Mouse (Mus musculus) ES-Bruce4 (cell line): Measurements from ENCODE around the gene Mlycd. TPM values are rescaled to one million over a fixed set of nuclear protein-coding genes. Genes with fewer than 3 reads are reported as not detected.

Source experiments
- H3K27ac ChIP-seq: 2 replicates; pipeline ENCODE4 v1.5.1; 2012; ENCODE audit warnings: low read length, inconsistent platforms; ENCODE audit not compliant: insufficient read depth
- H3K27me3 ChIP-seq: 2 replicates; pipeline ENCODE4 v1.6.1; 2012; ENCODE audit warnings: mild to moderate bottlenecking, low read length, inconsistent platforms; ENCODE audit not compliant: control insufficient read depth, poor library complexity, insufficient read depth, severe bottlenecking
- H3K36me3 ChIP-seq: 2 replicates; pipeline ENCODE4 v1.6.1; 2012; ENCODE audit warnings: inconsistent platforms, mild to moderate bottlenecking, low read length, moderate library complexity; ENCODE audit not compliant: control insufficient read depth, poor library complexity, insufficient read depth, severe bottlenecking
- H3K4me1 ChIP-seq: one replicate; pipeline ENCODE4 v1.8.1; 2011; ENCODE audit warnings: low read length; ENCODE audit not compliant: control insufficient read depth, insufficient read depth
- H3K4me3 ChIP-seq: 2 replicates; pipeline ENCODE4 v1.5.1; 2011; ENCODE audit warnings: low read depth, mild to moderate bottlenecking, low read length
- H3K9ac ChIP-seq: 2 replicates; pipeline ENCODE4 v1.6.1; 2012; ENCODE audit warnings: low read depth, mild to moderate bottlenecking, inconsistent platforms; ENCODE audit not compliant: poor library complexity, severe bottlenecking
- H3K9me3 ChIP-seq: replicated peaks from 2 replicates; pipeline ENCODE4 v1.6.1; 2012; ENCODE audit warnings: mild to moderate bottlenecking, low read length, inconsistent platforms; ENCODE audit not compliant: control insufficient read depth, poor library complexity, insufficient read depth, severe bottlenecking
- CTCF ChIP-seq: IDR thresholded peaks from one replicate; pipeline ENCODE4 v1.8.1; 2011; ENCODE audit warnings: low read depth, low read length
- EP300 ChIP-seq: IDR thresholded peaks from 2 replicates; pipeline ENCODE4 v1.6.1; 2011; ENCODE audit warnings: low read depth, low read length; ENCODE audit not compliant: insufficient read depth
- POLR2A ChIP-seq: IDR thresholded peaks from one replicate; pipeline ENCODE4 v1.8.1; 2011; ENCODE audit warnings: low read length; ENCODE audit not compliant: insufficient read depth
- polyA plus RNA-seq: library from polyadenylated mRNA; stranded (reverse); fragments of >200 nt; gene quantifications from 2 replicates; pipeline ENCODE4 v1.2.4, GENCODE M21; 2011; ENCODE audit warnings: low read depth; ENCODE audit not compliant: missing spikeins, insufficient read depth, insufficient read length

The Mlycd gene
- polyA plus RNA-seq, 1 experiment: 7.4 TPM

DNA sequence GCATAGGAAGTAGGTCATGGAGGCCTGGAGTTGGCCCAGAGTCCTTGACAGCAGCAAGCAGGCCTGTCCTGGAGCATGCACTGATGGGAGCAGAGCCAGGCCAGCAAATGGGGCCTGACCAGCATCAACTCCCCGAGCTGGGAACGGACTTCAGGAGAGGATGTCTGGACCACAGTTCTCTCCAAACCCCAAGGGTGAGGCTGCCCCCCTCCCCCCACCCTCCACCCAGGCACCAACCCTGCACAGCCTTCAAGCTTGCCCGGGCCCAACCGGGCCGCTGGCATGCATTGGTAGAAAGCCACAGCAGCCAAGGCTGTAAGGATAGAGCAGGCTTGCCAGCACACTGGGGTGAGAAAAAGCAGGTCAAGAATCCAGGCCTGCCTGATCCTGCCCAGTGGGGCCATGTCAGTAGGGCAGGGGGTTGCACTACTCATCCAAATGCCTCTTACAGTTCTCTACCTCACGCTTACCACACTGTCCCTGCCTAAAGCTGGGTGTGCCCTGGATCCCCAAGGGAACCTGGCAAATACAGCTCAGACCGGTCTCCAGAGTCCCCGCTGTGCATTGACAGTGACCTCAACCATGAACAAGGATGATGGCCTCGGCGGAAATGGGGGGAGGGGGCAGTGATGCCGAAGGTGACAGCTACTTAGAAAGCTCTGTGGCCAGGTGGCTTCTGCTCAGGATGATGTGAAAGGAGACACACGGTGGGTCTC lies 33.1 kb downstream of the Mlycd start:
- no peak overlapping the region for H3K9ac ChIP-seq
- H3K27me3 ChIP-seq: no peaks in the 10 kb centered on the region
- H3K4me3 ChIP-seq: no peak overlapping the region
- H3K36me3 ChIP-seq: no peaks in the 10 kb centered on the region
- no peak for TF ChIP-seq CTCF
- no peak for TF ChIP-seq EP300
- TF ChIP-seq POLR2A: no peak
- no peak overlapping the region for H3K27ac ChIP-seq
- no peaks in the 10 kb centered on the region for H3K4me1 ChIP-seq
- H3K9me3 ChIP-seq: no peaks in the 10 kb centered on the region

DNA sequence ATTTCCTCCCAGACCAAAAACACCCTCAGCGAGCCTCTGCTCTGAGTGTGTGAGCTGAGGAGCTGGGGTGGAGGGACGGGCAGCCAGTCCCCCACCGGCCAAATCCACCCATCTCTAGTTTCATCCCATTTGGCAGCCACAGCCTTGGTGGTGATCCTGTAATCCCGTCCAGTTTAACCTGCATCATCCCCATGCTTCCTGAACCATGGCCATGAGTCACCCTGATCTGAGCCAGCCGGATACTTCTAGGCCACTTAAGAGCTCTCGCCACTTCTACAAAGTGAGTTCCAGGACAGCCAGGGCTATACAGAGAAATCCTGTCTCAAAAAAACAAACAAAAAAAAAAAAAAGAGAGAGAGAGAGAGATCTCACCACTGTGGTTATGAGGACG lies 33.7 kb downstream of the Mlycd start:
- Histone ChIP-seq H3K27ac (no peak overlapping the region), H3K4me1 (no peaks in the 10 kb centered on the region), H3K9me3 (no peaks in the 10 kb centered on the region), H3K4me3 (no peak overlapping the region), H3K9ac (no peak overlapping the region), H3K36me3 (no peaks in the 10 kb centered on the region), H3K27me3 (no peaks in the 10 kb centered on the region)
- TF ChIP-seq EP300: no peak
- TF ChIP-seq POLR2A: no peak
- no peak for TF ChIP-seq CTCF

DNA sequence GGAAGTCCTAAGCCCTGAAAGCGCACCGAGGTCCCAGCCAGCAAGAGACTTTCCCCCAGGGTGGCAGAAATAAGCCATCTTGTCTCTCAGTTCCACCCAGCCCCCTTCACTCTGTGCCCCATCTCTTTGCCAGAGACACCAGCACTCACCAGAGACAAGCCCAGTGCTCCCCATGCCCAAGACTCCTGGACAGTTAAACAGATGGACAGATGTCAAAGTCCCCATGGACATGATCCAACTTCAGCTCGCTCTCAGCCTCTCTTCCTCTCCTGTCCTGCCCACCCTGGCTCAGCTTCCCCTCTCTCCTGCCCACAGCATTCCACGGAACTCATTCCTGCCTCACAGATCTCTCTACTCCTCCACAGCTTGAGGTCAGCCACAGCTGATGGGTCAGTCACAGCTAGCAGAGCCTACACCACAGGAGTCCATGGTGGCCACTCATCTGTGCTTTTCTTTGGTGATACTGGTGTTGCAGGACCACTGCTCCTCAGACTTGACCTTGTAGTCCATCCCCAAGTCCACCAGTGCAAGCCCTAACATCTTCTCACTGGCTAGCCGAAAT lies 34.2 kb downstream of the Mlycd start:
- Histone ChIP-seq H3K4me3 (no peak overlapping the region), H3K36me3 (no peaks in the 10 kb centered on the region), H3K27ac (no peak overlapping the region), H3K9ac (no peak overlapping the region), H3K27me3 (no peaks in the 10 kb centered on the region), H3K4me1 (no peaks in the 10 kb centered on the region), H3K9me3 (no peaks in the 10 kb centered on the region)
- TF ChIP-seq POLR2A: no peak

DNA sequence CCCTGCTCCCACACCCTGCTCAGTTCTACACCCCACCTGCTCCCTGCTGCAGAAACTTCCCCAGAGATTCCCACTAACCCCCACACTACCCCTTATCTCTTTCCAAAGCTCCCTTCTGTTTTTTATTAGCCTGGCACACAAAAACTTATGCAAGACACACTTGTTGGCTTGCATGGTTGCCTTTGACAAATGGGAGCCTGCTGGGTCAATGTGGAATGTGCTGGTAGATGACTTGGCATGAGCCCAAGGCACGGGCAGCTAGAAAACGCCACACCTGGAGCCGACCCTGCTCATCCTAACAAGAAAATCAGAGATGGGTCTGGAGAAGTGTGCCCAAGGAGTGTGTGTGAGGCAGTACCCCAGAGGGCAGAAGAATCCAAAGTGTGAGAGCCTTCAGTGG lies 34.9 kb downstream of the Mlycd start:
- no peak overlapping the region for H3K9ac ChIP-seq
- no peak overlapping the region for H3K4me3 ChIP-seq
- H3K27ac ChIP-seq: no peak overlapping the region
- no peaks in the 10 kb centered on the region for H3K36me3 ChIP-seq
- TF ChIP-seq CTCF (no peak), POLR2A (no peak), EP300 (no peak)
- H3K9me3 ChIP-seq: no peaks in the 10 kb centered on the region
- no peaks in the 10 kb centered on the region for H3K4me1 ChIP-seq
- no peaks in the 10 kb centered on the region for H3K27me3 ChIP-seq

DNA sequence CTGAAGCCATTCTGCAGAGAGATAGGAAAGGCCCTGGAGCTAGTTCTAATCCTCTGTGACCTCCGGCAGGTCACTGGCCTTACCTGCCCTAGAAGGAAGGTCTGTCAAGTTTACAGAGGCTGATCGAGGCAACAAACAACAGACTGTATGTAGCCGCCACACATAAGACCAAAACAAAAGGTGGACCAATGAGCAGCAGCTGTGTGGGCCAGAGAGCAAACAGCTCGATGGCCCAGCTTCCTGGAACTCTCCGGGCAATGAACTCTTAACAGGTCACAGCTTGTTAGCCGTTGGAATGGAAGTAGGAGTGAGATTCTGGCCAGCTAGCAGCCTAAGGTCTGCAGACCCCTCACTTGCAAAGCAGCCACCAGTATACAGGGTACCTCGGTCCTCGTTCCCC lies 35.6 kb downstream of the Mlycd start:
- H3K4me1 ChIP-seq: no peaks in the 10 kb centered on the region
- TF ChIP-seq CTCF: no peak
- no peak for TF ChIP-seq POLR2A
- no peaks in the 10 kb centered on the region for H3K27me3 ChIP-seq
- no peak overlapping the region for H3K4me3 ChIP-seq
- no peaks in the 10 kb centered on the region for H3K36me3 ChIP-seq
- no peak overlapping the region for H3K27ac ChIP-seq
- H3K9me3 ChIP-seq: no peaks in the 10 kb centered on the region
- no peak overlapping the region for H3K9ac ChIP-seq

DNA sequence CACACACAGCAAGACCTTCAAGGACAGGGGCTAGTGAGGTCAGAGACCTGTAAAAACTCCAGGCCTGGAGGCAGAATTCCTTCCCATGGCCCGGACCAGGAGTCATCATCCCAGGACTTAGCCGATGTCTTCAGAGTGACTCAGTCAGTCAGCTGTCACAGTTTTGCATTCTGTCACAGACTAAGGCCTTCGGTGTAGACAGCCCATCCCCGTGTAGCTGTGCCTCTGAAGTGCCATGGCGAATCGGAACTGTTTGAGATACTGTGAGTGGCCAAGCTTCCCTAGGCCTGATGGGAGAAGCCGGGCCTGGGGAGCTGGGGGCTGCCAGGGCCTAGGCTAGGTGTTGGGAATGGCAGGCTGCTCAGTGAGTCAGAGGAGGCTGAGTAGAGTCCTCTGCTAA lies 36.0 kb downstream of the Mlycd start:
- TF ChIP-seq POLR2A: no peak
- TF ChIP-seq CTCF: no peak
- no peak for TF ChIP-seq EP300
- H3K4me3 ChIP-seq: no peak overlapping the region
- no peak overlapping the region for H3K9ac ChIP-seq
- no peaks in the 10 kb centered on the region for H3K36me3 ChIP-seq
- H3K27me3 ChIP-seq: no peaks in the 10 kb centered on the region
- H3K4me1 ChIP-seq: no peaks in the 10 kb centered on the region
- H3K9me3 ChIP-seq: no peaks in the 10 kb centered on the region
- no peak overlapping the region for H3K27ac ChIP-seq
